Mouse (Mus musculus): ENCODE data around the gene F830045P16Rik. TPM values are rescaled to one million over a fixed set of nuclear protein-coding genes. Genes with fewer than 3 reads are reported as not detected.

The F830045P16Rik gene
- polyA plus RNA-seq, 1 experiment from 2014 or later: not detected

Other genes with a start within 250 kb of the F830045P16Rik start
- 51.3 and 53.4 TPM in 2 replicates for gene Ckap2l, start 239.4 kb downstream of the F830045P16Rik start, polyA plus RNA-seq (2015; fragmentation: Nextera tagmentation; extraction: Ambion mirVana)
- gene Il1a, start 226.6 kb downstream of the F830045P16Rik start, polyA plus RNA-seq (2015; fragmentation: Nextera tagmentation; extraction: Ambion mirVana): not detected in 2 replicates
- gene Il1b, start 165.5 kb downstream of the F830045P16Rik start, polyA plus RNA-seq (2015; fragmentation: Nextera tagmentation; extraction: Ambion mirVana): 0.15 TPM in 1 of 2 replicates, not detected in the other
- gene Sirpa, start 56.2 kb upstream of the F830045P16Rik start, polyA plus RNA-seq (2015; fragmentation: Nextera tagmentation; extraction: Ambion mirVana): 22.0 and 24.1 TPM in 2 replicates
- gene Pdyn, start 163.2 kb upstream of the F830045P16Rik start, polyA plus RNA-seq (2015; fragmentation: Nextera tagmentation; extraction: Ambion mirVana): 0.22 and 0.58 TPM in 2 replicates

All from embryonic facial prominence, embryonic 13.5 days (tissue).